Mouse (Mus musculus) adipocyte (in vitro differentiated cells): Measurements from ENCODE around the gene Loxl4.

Experiments
- DNase-seq: peaks from one replicate; pipeline ENCODE4 v3.0.0-alpha.2; 2016; ENCODE audit warnings: low spot score

Gene Loxl4

GRCm38 (mm10) chr19:42563726-42564270, 48.8 kb downstream of the Loxl4 start:
- DNase-seq = no peak

- no peak for DNase-seq
Observed at GRCm38 (mm10) chr19:42562981-42563380, 49.6 kb downstream of the Loxl4 start.

- no peak for DNase-seq
Observed at GRCm38 (mm10) chr19:42561991-42562390, 50.6 kb downstream of the Loxl4 start.

- DNase-seq = no peak
Observed at GRCm38 (mm10) chr19:42558701-42559100, 53.9 kb downstream of the Loxl4 start.
